Mouse (Mus musculus) cerebellum, adult 9-11 months (tissue): ENCODE measurements around the gene Stx1a.
A peak's percentile ranks its signal among the peaks of the same experiment; 100 is the strongest.

Experiments
- DNase-seq: peaks from one replicate; pipeline ENCODE4 v3.0.0; 2022

Stx1a gene

DNA sequence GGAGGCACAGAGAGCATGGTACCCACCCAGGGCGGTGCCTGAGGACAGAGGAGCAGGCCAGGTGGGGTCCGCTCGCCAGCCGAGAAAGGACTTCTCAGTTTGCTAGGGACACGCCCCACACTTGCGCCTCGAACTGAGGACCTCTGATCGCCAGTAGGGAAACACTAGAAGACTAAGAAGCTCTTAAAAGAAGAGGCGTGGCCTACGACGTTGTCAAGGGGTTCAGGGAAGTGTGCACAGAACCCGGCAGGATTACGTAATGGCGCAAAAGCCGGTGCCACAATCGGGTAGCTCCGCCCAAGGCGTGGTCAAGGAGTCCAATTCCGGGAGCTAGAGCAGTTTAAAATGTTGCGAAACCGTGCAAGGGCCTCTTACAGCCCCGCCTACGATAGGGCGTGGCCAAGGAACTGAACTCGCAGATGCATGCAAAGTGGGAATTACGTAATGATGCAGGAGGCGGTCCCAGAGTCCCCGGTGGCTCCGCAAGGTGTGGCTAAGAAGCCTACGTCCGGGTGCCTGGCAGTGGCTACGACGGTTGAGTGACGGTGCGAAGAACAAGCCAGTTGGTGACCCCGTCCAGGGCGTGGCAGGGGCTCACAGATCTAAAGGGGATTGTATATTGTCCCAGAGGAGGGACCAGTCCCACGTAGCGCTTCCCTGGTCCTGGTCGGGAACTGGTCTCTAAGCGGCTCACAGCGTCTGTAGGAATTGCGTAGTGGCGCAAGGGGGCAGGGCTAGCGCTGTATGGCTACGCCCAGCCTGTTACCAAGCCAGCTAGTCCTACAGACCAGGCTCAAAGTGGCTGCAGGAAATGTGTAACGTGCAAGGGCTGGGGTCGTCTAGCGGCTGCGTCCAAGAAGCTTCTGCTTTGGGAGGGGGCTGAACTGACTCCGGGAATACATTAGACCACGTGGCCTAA lies 14.4 kb upstream of the Stx1a start, which contains the start of gene Abhd11:
TSS of gene Abhd11 (plus strand) at position 482 of the 919 bp plus-strand sequence.
- DNase-seq = peak; percentile 100

DNA sequence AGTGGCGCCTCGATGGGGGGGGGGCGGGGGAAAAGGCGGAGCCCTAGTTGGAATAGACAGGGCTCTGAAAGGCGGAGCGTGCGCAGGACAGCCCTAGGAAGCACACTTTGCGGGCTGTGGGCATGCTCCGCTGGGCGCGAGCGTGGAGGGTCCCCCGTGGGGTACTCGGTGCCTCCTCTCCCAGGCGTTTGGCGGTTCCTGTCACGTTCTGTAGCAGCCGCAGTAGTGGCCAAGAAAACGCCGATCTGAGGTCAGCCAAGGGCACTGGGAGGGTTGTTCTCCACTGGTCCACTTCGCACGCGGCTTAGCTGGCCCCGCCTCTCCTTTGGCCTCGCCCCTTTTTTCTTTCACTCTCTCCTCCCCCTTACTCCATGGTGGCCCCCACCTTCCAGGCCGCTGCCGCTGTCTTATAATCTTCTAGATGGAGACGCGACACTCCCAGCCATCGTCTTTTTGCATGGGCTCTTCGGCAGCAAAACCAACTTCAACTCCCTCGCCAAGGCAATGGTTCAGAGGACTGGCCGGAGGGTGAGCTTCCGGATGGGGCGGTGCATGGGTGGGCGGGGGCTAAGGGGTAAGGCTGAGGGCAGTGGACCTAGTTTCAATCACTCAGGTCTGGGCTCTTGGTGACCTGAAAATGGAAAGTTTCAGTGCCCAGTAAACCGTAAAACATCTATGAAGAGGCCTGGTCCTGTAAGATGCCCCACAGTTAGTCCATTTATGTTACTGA lies 13.5 kb upstream of the Stx1a start:
- peak; percentile 93 for DNase-seq

DNA sequence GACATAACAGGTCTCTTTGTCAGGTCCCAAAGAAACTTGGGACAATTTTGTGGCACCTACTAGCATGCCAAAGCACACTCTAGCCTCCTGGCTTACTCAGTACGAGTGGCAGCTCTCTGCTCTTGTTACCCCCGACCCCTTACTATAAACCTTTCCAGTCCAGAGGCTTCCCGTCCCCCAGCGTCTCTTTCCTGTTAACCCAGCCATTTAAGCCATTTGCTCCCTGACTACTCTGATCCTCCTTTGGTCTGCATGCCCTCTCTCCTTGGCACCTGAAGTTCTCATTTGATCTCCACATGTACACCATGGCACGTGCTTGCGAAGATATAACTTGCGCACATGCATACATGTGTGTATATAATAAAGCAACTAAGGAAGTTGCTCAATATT lies 13.0 kb upstream of the Stx1a start:
- peak; percentile 69 for DNase-seq

DNA sequence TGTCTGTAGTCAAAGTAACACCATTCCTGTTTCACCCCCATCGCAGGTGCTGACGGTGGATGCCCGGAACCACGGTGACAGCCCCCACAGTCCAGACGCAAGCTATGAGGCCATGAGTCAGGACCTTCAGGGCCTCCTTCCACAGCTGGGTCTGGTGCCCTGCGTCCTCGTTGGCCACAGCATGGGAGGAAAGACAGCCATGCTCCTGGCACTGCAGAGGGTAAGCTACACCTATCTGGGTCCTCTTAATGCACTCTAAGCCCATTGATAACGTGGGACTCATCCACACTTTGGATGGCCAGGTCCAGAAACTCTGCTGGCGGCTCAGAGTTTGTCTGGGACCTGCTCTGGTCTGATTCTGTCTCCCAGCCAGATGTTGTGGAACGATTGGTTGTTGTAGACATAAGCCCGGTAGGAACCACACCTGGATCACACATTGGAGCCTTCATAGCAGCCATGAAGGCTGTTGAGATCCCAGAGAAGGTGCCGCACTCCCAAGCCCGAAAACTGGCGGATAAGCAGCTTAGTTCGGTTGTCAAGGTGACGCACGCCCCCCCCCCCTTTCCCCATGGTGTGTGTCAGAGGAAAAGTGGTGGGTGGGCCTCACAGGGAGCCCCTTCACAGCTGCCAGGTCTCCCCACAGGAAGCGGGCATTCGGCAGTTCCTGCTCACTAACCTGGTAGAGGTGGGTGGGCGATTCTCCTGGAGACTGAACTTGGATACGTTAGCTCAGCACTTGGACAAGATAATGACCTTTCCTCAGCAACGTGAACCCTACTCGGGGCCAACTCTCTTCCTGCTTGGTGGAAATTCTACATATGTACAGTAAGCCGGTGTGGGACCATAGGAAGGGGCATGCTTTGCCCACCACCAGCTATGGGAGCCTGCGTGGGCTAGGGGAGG lies 12.2 kb upstream of the Stx1a start:
- peak; percentile 65 for DNase-seq

DNA sequence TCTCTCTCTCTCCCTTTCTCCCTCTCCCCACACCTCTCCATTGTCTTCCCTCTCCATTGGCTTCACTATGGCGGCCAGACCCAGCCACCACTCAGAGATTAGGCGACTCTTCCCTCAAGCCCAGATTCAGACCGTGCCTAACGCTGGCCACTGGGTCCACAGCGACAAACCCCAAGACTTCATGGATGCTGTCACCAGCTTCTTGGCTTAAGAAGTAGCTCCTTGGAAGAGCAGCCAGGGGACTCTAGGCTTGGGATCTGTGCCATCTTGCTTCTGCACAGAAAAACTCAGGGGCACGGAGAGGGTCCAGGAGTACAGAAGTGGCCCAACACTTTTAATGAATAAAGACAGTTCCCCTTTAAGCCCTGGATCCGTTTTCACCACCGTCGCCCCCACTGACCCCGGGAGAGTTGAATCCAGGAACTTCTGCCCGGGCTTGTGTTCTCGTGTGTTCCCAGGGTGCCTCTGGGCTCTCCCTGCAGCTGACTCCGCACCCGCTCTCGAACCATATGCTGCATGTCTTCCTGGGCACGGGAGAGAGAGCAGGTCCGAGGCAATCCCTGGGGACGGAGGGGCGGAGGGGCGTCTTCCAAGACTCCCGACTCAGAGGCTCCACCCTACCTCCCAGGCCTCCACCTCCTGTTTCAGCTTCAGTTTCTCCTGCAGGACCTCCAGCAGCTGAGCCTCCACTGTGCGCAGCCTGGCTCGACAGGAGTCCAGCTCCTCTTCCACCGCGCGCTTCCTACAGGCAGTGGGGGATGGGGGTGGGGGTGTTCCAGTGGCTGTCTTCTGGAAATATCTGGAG lies 11.3 kb upstream of the Stx1a start:
- DNase-seq = peak; percentile 59

DNA sequence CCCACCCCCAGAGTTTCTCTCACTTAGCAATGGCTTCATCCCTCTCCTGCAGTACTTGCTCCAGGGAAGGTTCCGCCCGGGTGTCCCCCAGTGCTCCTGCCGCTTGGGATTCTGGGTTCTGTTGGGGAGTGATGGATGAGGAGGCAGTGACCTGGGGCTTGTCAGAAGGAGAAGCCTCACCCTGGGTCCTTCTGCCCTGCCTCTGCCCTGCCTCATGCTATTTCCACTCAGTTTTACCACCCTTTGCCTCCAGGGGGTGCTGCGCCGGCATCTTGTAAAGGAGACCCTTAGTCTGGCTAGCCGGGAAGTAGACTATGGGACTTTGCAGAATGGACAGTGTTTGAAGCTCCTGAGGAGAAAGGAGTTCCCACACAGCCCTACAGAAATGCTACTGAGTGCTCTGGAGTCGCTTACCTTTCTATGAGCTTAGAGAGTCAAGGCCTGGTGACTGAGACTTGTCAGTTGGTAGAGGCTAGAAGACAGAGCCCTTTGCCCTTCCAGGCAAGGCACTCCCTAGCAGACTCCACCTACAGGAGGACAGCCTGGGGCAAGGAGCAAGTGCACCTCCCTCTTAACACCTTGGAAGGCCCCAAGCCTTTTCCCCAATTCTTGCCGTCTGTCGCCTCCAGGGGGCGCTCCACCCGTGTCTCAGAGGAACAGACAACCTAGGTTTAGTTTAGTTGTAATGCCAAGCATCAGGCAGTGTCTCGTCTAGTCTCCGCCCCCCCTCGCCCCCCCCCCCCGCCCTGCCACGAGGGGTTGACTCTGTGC lies 10.4 kb upstream of the Stx1a start:
- DNase-seq = peak; percentile 83

DNA sequence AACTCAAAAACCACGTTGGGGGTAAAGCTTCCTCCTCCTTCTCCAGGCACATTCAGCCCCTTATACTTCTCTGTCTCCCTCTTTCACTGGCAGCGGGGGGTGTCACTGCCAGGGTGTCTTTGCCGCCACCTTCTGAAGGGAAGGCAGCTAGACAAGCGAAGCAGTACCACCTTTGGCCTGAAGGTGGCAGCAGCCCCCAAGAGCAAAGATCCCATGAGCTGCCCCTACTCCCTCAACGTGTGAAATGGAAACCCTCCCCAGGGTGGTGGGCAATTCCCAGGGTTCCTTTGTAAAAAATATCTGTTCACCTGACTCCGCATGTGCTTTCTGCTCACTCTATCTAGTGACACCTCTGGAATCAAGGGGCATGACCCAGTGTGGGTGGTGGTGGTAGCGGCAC lies 7.8 kb upstream of the Stx1a start:
- peak; percentile 82 for DNase-seq

DNA sequence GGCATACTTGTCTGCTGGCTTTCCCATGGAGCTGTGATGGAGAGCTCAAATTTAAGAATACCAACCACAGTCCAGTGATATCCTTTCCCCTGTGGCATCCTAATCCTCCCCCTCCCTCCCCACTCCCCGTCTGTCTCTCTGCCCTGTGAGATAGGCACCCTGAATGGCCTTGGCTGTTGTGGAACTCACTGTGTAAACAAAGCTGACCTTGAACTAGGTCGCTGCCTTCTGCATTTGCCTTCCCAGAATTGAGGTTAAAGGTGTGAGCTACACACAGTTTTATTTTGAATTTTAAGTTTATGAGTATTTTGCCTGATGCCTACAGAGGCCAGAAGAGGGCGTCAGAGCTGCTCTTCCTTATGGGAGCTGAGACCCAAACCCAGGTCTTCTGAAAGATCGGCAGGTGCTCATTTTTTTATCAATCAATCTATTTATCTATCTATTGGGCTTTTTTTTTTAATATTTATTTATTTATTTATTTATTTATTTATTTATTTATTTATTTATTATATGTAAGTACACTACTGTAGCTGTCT lies 7.0 kb upstream of the Stx1a start:
- DNase-seq = no peak

DNA sequence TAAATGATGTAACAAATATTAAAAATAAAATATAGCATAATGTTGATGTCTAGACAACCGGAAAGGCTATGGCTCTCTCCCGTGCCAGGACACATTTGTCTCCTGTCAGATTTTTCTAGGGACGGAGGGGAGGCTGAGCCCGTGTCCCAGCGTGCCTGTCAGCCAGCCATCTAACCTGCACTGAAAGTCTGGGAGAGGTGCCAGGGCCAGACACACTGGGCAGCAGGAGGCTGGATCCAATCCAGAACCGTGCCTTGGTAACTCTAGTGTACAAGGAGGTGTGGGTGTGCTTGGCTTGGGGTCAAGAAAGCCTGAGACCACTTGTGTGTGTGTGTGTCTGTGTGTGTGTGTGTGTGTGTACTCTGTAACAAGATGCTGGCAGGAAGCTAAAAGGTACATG lies 1.5 kb upstream of the Stx1a start:
- DNase-seq = peak; percentile 92

DNA sequence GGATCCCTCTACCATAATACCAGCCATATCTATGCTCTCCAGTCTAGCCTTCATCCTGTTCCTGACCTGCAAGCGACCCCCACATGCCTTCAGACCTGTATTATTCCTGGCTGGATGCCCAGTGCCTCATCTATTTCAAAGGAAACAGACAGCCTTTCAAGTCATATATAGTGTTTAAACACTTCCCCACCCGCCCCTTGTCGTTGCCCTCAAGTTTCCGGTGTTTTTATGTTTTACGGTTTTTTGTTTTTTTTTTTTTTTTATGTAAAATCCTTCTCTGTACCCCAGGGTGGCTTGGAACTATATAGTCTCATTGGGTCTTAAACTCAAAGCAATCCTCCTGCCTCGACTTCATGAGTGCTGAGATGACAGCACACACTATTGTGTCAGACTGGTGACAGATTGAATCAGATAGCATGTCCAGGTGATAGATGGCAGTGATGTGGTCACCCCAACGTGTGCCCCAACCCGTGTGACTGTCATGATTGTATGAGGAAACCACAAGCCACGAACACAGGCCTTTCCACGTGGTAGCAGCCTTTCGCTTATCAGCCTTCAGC lies 1.5 kb downstream of the Stx1a start:
- no peak for DNase-seq

DNA sequence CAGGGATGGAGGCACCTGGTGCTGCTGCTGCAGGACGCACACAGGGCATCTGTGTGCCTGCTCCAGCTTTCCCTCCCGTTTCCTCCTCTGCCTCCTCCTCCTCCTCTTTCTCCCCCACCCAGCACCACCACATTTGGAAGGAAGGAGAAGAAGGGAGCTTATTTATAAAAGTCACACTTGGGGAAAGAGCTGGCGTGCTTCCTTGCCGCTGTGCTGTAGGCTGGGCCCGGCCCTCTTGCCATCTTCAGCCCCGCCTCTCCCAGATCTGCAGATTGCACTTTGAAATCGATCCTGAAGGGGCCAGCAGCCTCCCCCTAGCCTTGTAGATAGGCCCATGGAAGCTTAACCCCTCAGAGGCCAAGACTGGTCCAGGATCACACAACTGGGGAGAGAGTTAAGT lies 2.6 kb downstream of the Stx1a start:
- no peak for DNase-seq

DNA sequence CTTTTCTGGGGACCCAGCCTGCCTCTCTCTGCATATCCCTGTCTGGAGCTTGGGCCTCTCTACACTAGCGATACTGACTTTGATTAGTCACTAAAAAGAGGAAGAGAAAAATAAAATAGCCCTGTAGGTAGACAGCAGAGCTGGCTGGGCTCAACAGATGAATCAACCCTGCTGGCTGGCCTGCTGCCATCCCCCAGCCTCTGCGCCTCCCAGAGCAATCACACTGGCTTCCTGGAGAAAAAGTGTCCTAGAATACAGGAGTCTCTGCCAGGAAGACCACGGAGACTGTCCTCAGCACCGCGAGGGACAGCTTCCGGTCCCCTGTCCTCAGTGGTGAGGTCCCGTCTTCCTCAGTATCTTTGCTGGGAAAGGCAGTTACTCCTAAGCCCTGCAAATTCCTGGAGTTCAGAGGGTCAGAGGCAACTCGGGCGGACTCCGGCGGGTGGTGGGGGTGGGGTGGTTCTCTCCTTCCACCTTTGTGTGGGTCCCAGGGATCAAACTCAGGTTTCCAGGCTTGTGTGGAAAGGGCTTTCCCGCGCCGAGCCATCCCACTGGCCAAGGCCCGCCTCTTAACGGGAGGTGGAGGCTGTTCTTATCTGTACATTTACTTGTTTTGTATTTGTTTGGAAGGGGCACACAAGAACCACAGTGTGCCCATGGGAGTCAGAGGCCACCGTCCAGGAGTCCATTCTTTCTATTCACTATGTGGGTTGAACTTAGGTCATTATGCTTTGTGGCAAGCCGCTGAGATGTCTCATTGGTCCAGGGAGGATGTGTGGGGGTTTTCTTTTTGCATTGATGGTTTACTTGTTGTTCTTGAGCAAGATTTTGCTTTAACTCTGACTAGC lies 5.9 kb downstream of the Stx1a start:
- peak; percentile 70 for DNase-seq

DNA sequence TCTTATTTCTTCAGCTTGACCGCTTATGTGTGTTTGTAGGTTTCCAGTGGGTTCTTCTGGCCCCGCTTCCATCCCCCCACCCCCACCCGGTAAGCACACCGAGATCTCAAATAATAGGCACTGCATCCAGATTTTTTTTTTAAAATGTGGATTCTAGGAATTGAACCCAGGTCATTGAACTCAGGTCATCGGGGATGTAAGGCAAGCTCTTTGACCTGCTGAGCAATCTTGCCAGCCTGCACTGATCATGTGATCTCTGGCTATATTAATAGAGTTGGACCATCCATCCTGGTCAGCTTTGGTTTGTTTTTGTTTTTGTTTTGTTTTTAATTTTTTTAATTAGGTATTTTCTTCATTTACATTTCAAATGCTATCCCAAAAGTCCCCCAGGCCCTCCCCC lies 9.3 kb downstream of the Stx1a start:
- no peak for DNase-seq

DNA sequence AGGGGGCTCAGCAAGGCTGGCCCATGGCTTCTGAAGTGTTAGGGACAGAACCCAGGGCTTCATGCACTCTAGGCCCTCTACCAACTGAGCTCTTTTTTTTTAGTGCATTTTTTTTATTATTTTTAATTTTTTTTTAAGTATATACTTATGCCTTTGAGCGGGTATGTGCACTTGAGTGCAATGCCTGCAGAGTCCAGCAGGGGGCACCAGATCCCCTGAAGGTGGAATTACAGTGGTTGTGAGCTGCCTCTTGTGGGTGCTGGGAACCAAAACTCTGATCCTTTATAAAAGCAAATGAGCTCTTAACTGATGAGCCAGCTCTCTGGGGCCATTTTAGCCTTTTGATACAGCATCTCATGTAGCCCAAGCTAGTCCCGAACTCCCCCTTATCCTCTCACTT lies 11.3 kb downstream of the Stx1a start:
- no peak for DNase-seq

DNA sequence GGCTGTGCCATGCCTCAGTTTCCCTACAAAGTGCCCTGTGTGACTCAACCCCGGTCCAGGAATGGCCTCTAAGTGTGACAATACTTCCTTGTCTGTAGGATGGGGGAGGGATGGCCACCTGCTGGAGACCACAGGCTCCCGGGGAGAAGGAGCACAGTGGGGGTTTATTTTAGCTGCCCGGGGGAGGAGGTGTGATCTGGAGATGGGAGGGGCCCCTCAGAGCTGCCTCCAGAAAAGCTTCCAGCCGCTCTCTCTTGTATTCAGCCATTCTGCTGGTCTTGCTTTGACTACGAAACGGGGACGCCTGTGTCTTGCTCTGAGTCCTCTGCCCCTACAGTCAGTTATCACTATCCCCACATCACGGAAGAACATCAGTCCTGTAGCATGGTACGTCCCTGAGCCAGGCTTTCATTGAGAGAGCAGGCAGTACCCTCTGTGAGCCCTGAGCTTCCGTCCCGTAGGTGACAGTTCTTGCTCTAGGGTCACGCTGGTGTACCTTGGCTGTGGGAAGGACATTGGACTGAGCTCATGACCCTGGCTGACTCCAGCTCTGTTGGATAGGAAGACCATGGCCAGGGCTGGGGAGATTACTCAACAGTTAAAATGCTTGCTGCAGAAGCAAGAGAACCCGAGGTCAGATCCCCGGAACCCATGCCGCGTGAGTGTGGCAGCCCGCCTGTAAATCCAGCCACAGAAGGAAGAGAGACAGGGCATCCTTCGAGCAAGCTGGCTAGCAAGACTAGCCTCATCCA lies 12.5 kb downstream of the Stx1a start:
- no peak for DNase-seq

DNA sequence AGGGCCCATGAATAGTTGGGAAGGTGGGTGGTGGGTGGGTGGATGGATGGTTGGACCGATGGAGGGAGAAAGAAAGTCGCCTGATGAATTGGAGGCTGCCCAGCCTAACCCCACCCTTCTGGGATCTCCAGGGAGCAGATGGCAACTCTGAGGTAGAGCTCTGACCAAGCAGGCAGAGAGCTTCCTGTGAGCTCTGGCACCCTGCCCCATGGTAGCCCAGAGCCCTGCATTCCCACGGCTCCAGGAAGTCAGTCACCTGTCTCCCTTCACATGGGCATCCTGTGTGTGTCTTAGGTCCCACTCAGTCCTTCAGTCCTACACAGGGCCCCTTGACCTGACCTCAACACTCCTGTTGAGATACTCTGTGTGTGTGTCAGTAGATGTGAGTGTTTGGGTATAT lies 14.7 kb downstream of the Stx1a start:
- DNase-seq = no peak

DNA sequence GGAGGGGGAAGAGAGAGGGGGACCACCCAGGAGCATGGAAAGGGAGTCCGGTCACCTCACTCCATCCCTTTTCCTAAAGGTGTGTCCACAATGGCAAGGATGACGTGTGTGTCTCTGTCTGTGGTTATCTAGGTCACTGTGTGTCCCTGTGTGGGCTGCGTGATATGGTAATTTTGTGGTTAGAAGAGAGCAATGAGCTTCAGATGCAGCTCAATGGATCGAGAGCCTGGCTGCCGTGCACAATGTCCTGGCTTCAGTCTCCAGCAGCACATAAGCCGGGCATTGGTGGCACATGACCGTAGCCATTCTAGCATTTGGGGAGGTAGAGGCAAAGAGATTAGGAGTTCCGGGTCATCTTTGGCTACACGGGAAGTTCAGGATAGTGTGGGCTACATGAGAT lies 16.3 kb downstream of the Stx1a start:
- DNase-seq = no peak

DNA sequence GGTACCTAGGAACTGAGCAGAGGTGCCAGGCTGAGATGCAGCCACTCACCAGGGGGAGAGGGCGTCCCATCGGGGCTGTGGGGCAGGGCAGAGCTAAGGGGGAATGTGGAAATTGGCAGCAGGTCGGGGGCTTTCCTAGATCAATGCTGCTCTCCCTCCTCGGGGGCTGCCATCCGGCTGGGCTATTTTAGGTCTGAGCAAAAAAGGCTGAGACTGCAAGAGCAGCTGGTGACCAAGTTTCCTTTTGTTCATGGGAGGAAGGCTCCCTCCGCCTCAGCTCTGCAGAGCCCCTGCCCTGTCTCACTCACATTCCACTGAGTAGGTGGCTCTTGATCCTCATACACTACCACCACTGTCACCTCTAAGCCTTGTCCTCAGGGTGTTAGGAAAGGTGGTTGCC lies 16.8 kb downstream of the Stx1a start:
- DNase-seq = no peak

DNA sequence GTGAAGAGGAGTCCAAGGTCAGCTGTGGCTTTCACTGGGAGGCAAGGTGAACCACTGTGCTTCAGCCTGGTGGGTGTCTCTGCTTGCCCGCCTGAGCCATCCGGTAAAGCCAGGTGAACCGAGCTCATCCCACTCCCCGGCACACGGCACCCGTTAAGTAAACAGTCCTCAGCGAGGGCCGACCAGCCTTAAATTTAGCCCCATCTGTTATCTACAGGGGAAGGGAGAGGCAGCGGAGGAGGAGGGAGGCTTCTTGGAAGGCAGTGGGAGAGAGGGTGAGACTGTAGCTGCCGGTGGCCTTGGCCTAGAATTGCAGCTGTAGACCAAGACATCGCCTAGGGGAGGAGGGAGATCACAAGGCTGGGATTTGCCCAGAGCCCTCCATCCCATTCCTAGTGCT lies 17.5 kb downstream of the Stx1a start:
- no peak for DNase-seq
